Mouse (Mus musculus) MEL (cell line): ENCODE results near the gene Taf11. TPM values are rescaled to one million over a fixed set of nuclear protein-coding genes. Genes with fewer than 3 reads are reported as not detected.
A peak's percentile ranks its signal among the peaks of the same experiment; 100 is the strongest.

Experiments
- DNase-seq: peaks from one replicate; pipeline ENCODE4 v3.0.0; 2011; ENCODE audit warnings: low read depth, low spot score
- H3K27ac ChIP-seq: 2 replicates; pipeline ENCODE4 v1.5.1; 2012; ENCODE audit warnings: low read depth, mild to moderate bottlenecking, control low read depth, low read length, moderate library complexity; ENCODE audit not compliant: control insufficient read depth
- H3K27me3 ChIP-seq, 2 experiments: fragments of 150-350 bp in 1 of 2; sonication (generic) in 1 of 2; 2 replicates each; pipeline ENCODE4 v1.6.1; 2012; ENCODE audit warnings: low read length in 2 of 2, mild to moderate bottlenecking in 2 of 2, improper control_type of control experiment in 1 of 2, moderate library complexity in 1 of 2; ENCODE audit not compliant: insufficient read depth in 2 of 2, control insufficient read depth in 1 of 2
- H3K36me3 ChIP-seq, 2 experiments: 2 replicates each; pipeline ENCODE4 v1.6.1; 2012 to 2014; ENCODE audit warnings: low read length in 2 of 2, improper control_type of control experiment in 1 of 2, inconsistent platforms in 1 of 2, mild to moderate bottlenecking in 1 of 2; ENCODE audit not compliant: insufficient read depth in 2 of 2, control insufficient read depth in 1 of 2
- H3K4me1 ChIP-seq, 2 experiments: fragments of 150-350 bp in 1 of 2; sonication (generic) in 1 of 2; 2 replicates each; pipeline ENCODE4 v1.6.1; 2012; ENCODE audit warnings: low read length in 2 of 2, improper control_type of control experiment in 1 of 2, mild to moderate bottlenecking in 1 of 2; ENCODE audit not compliant: insufficient read depth in 2 of 2, control insufficient read depth in 1 of 2
- H3K4me3 ChIP-seq, 2 experiments: fragments of 150-350 bp in 1 of 2; sonication (generic) in 1 of 2; 2 replicates each; pipeline ENCODE4 v1.5.1; 2012; ENCODE audit warnings: low read depth in 2 of 2, low read length in 2 of 2, mild to moderate bottlenecking in 2 of 2, moderate library complexity in 2 of 2, control low read depth in 1 of 2, improper control_type of control experiment in 1 of 2; ENCODE audit not compliant: control insufficient read depth in 1 of 2, insufficient read depth in 1 of 2
- H3K79me2 ChIP-seq: 2 replicates; pipeline ENCODE4 v1.6.1; 2012; ENCODE audit warnings: mild to moderate bottlenecking, low read length, moderate library complexity; ENCODE audit not compliant: control insufficient read depth, poor library complexity, insufficient read depth
- H3K9ac ChIP-seq: 2 replicates; pipeline ENCODE4 v1.6.1; 2012; ENCODE audit warnings: low read depth, mild to moderate bottlenecking, control low read depth, low read length, moderate library complexity; ENCODE audit not compliant: control insufficient read depth, poor library complexity, severe bottlenecking
- H3K9me3 ChIP-seq: fragments of 150-350 bp; sonication (generic); replicated peaks from 2 replicates; pipeline ENCODE4 v1.6.1; 2012; ENCODE audit warnings: mild to moderate bottlenecking, low read length, improper control_type of control experiment, moderate library complexity; ENCODE audit not compliant: insufficient read depth
- BHLHE40 ChIP-seq: IDR thresholded peaks from 2 replicates; pipeline ENCODE4 v1.6.1; 2012; ENCODE audit warnings: low read depth, mild to moderate bottlenecking, inconsistent platforms, low read length, improper control_type of control experiment, borderline replicate concordance
- CHD1 ChIP-seq: IDR thresholded peaks from 2 replicates; pipeline ENCODE4 v1.6.1; 2012; ENCODE audit warnings: low read depth, mild to moderate bottlenecking, inconsistent platforms, low read length, improper control_type of control experiment
- CHD2 ChIP-seq: IDR thresholded peaks from 2 replicates; pipeline ENCODE4 v1.6.1; 2011; ENCODE audit warnings: low read length, improper control_type of control experiment
- CTCF ChIP-seq, 3 experiments: IDR thresholded peaks in 2 of 3; conservative IDR thresholded peaks in 1 of 3; 2 replicates each; pipeline ENCODE4 v1.5.1; 2011 to 2012; ENCODE audit warnings: low read length in 3 of 3, low read depth in 2 of 3, mild to moderate bottlenecking in 2 of 3, improper control_type of control experiment in 1 of 3, inconsistent platforms in 1 of 3, mixed read lengths in 1 of 3, moderate library complexity in 1 of 3; ENCODE audit not compliant: control insufficient read depth in 1 of 3, insufficient read depth in 1 of 3, poor library complexity in 1 of 3, severe bottlenecking in 1 of 3
- E2F4 ChIP-seq: IDR thresholded peaks from 2 replicates; pipeline ENCODE4 v1.6.1; 2011; ENCODE audit warnings: low read depth, low read length, improper control_type of control experiment, borderline replicate concordance
- ELF1 ChIP-seq: IDR thresholded peaks from 2 replicates; pipeline ENCODE4 v1.6.1; 2014; ENCODE audit warnings: low read depth, mild to moderate bottlenecking, inconsistent platforms, low read length, improper control_type of control experiment, moderate library complexity
- EP300 ChIP-seq, 2 experiments: IDR thresholded peaks; 2 replicates each; pipeline ENCODE4 v1.6.1; 2011; ENCODE audit warnings: improper control_type of control experiment in 2 of 2, low read length in 2 of 2, low read depth in 1 of 2, mild to moderate bottlenecking in 1 of 2
- ETS1 ChIP-seq: IDR thresholded peaks from 2 replicates; pipeline ENCODE4 v1.6.1; 2012; ENCODE audit warnings: low read depth, mild to moderate bottlenecking, inconsistent platforms, low read length, improper control_type of control experiment, moderate library complexity
- GABPA ChIP-seq: IDR thresholded peaks from 2 replicates; pipeline ENCODE4 v1.6.1; 2012; ENCODE audit warnings: low read depth, mild to moderate bottlenecking, inconsistent platforms, low read length, improper control_type of control experiment, moderate library complexity
- GATA1 ChIP-seq: IDR thresholded peaks from 2 replicates; pipeline ENCODE4 v1.6.1; 2011; ENCODE audit warnings: low read depth, low read length, improper control_type of control experiment
- HCFC1 ChIP-seq: IDR thresholded peaks from 2 replicates; pipeline ENCODE4 v1.6.1; 2012; ENCODE audit warnings: low read depth, mild to moderate bottlenecking, inconsistent platforms, low read length, improper control_type of control experiment, moderate library complexity
- JUND ChIP-seq: IDR thresholded peaks from 2 replicates; pipeline ENCODE4 v1.6.1; 2011; ENCODE audit warnings: low read depth, mild to moderate bottlenecking, improper control_type of control experiment, low read length
- KAT2A ChIP-seq: conservative IDR thresholded peaks from 2 replicates; pipeline ENCODE4 v1.6.1; 2012; ENCODE audit warnings: low read depth, low read length, improper control_type of control experiment, inconsistent platforms
- MAFK ChIP-seq: IDR thresholded peaks from 2 replicates; pipeline ENCODE4 v1.6.1; 2011; ENCODE audit warnings: low read depth, mild to moderate bottlenecking, low read length, improper control_type of control experiment, borderline replicate concordance
- MAX ChIP-seq: IDR thresholded peaks from 2 replicates; pipeline ENCODE4 v1.6.1; 2011; ENCODE audit warnings: low read length, improper control_type of control experiment
- MAZ ChIP-seq: IDR thresholded peaks from 2 replicates; pipeline ENCODE4 v1.6.1; 2012; ENCODE audit warnings: low read depth, mild to moderate bottlenecking, inconsistent platforms, low read length, improper control_type of control experiment
- MEF2A ChIP-seq: IDR thresholded peaks from 2 replicates; pipeline ENCODE4 v1.6.1; 2014; ENCODE audit warnings: low read depth, mild to moderate bottlenecking, inconsistent platforms, low read length, improper control_type of control experiment; ENCODE audit not compliant: poor library complexity, insufficient replicate concordance, severe bottlenecking; ENCODE audit errors: extremely low read depth
- MYB ChIP-seq: IDR thresholded peaks from 2 replicates; pipeline ENCODE4 v1.6.1; 2011; ENCODE audit warnings: mild to moderate bottlenecking, low read depth, low read length, improper control_type of control experiment
- MYC ChIP-seq: IDR thresholded peaks from 2 replicates; pipeline ENCODE4 v1.6.1; 2011; ENCODE audit warnings: low read depth, mild to moderate bottlenecking, low read length, improper control_type of control experiment, moderate library complexity
- NELFE ChIP-seq: IDR thresholded peaks from 2 replicates; pipeline ENCODE4 v1.6.1; 2011; ENCODE audit warnings: low read depth, low read length, improper control_type of control experiment
- NRF1 ChIP-seq: IDR thresholded peaks from 2 replicates; pipeline ENCODE4 v1.6.1; 2014; ENCODE audit warnings: low read depth, mild to moderate bottlenecking, inconsistent platforms, low read length, improper control_type of control experiment, moderate library complexity; ENCODE audit not compliant: poor library complexity, insufficient read depth, severe bottlenecking
- POLR2A ChIP-seq, 2 experiments: IDR thresholded peaks; 2 replicates each; pipeline ENCODE4 v1.6.1; 2011 to 2012; ENCODE audit warnings: low read length in 2 of 2, mild to moderate bottlenecking in 2 of 2, control low read depth in 1 of 2, improper control_type of control experiment in 1 of 2, low read depth in 1 of 2, moderate library complexity in 1 of 2; ENCODE audit not compliant: control insufficient read depth in 1 of 2, insufficient read depth in 1 of 2, poor library complexity in 1 of 2
- POLR2AphosphoS2 ChIP-seq: IDR thresholded peaks from 2 replicates; pipeline ENCODE4 v1.6.1; 2011; ENCODE audit warnings: low read length, improper control_type of control experiment
- POLR2AphosphoS5 ChIP-seq: IDR thresholded peaks from 2 replicates; pipeline ENCODE4 v1.6.1; 2012; ENCODE audit warnings: low read depth, borderline replicate concordance, mild to moderate bottlenecking, inconsistent platforms, low read length, moderate library complexity, mixed read lengths
- RAD21 ChIP-seq: IDR thresholded peaks from 2 replicates; pipeline ENCODE4 v1.6.1; 2011; ENCODE audit warnings: mild to moderate bottlenecking, low read depth, low read length, improper control_type of control experiment
- SIN3A ChIP-seq: IDR thresholded peaks from 2 replicates; pipeline ENCODE4 v1.6.1; 2012; ENCODE audit warnings: low read length, improper control_type of control experiment, inconsistent platforms
- SMC3 ChIP-seq: IDR thresholded peaks from 2 replicates; pipeline ENCODE4 v1.6.1; 2011; ENCODE audit warnings: low read depth, low read length, improper control_type of control experiment
- TAL1 ChIP-seq: IDR thresholded peaks from 2 replicates; pipeline ENCODE4 v1.6.1; 2012; ENCODE audit warnings: mild to moderate bottlenecking, inconsistent platforms, low read length, moderate library complexity, mixed read lengths
- TBP ChIP-seq: IDR thresholded peaks from 2 replicates; pipeline ENCODE4 v1.8.0; 2011; ENCODE audit warnings: low read depth, low read length, improper control_type of control experiment
- UBTF ChIP-seq: IDR thresholded peaks from 2 replicates; pipeline ENCODE4 v1.6.1; 2012; ENCODE audit warnings: low read depth, mild to moderate bottlenecking, inconsistent platforms, low read length, improper control_type of control experiment, moderate library complexity, borderline replicate concordance; ENCODE audit not compliant: insufficient read depth
- USF1 ChIP-seq: IDR thresholded peaks from 2 replicates; pipeline ENCODE4 v1.6.1; 2014; ENCODE audit warnings: low read depth, mild to moderate bottlenecking, inconsistent platforms, low read length, improper control_type of control experiment, moderate library complexity
- USF2 ChIP-seq, 2 experiments: IDR thresholded peaks; 2 replicates each; pipeline ENCODE4 v1.6.1; 2011 to 2012; ENCODE audit warnings: improper control_type of control experiment in 2 of 2, low read length in 2 of 2, borderline replicate concordance in 1 of 2, inconsistent platforms in 1 of 2, low read depth in 1 of 2, mild to moderate bottlenecking in 1 of 2; ENCODE audit not compliant: insufficient read depth in 1 of 2
- ZC3H11A ChIP-seq: IDR thresholded peaks from 2 replicates; pipeline ENCODE4 v1.6.1; 2012; ENCODE audit warnings: low read depth, mild to moderate bottlenecking, inconsistent platforms, low read length, improper control_type of control experiment
- ZMIZ1 ChIP-seq: IDR thresholded peaks from 2 replicates; pipeline ENCODE4 v1.6.1; 2012; ENCODE audit warnings: low read depth, mild to moderate bottlenecking, inconsistent platforms, low read length, improper control_type of control experiment, moderate library complexity
- ZNF384 ChIP-seq: IDR thresholded peaks from 2 replicates; pipeline ENCODE4 v1.6.1; 2012; ENCODE audit warnings: low read depth, mild to moderate bottlenecking, inconsistent platforms, low read length, improper control_type of control experiment
- polyA plus RNA-seq, 2 experiments: library from polyadenylated mRNA; stranded (reverse) in 1 of 2; unstranded in 1 of 2; fragments of >175 nt in 1 of 2; fragments of >200 nt in 1 of 2; gene quantifications; 2 replicates each; pipeline versions ENCODE4 v1.2.1 to v1.2.4; 2012; ENCODE audit warnings: low replicate concordance in 2 of 2, low read depth in 1 of 2; ENCODE audit not compliant: insufficient read length in 2 of 2, insufficient read depth in 1 of 2, missing spikeins in 1 of 2
- total RNA-seq: library from RNA; depleted of rRNA; stranded (reverse); fragments of 300-350 nt; gene quantifications from 2 replicates; pipeline ENCODE4 v1.2.3, GENCODE M21; 2012

The Taf11 gene
- total and polyA plus RNA-seq, 3 experiments, result 45.7 to 77.8 TPM; not detected in 1

GRCm38 (mm10) chr17:27857649-27858475 lies 51.8 kb downstream of the Taf11 start:
- H3K27ac ChIP-seq, result peak overlapping the region; percentile 82
- no peaks in the 10 kb centered on the region for H3K9me3 ChIP-seq
- H3K4me1 ChIP-seq, result peaks cover 16 to 23% of the 10 kb centered on the region in 2 experiments
- H3K9ac ChIP-seq, result peak overlapping the region; percentile 86
- peak; percentile 89 for DNase-seq
- H3K79me2 ChIP-seq, result peaks cover 60% of the 10 kb centered on the region
- H3K36me3 ChIP-seq, result peaks cover 2 to 19% of the 10 kb centered on the region in 2 experiments
- peak overlapping the region; percentile 75 to 97 for H3K4me3 ChIP-seq
- H3K27me3 ChIP-seq, result no peaks in the 10 kb centered on the region
- TF ChIP-seq USF1 (no peak), MYB (no peak), TAL1 (peak; percentile 43; the same call in 1 of the 2 replicates), CHD1 (peak; percentile 13; the same call in 1 of the 2 replicates), POLR2AphosphoS2 (peak; percentile 46; the same call in 1 of the 2 replicates), E2F4 (no peak), POLR2AphosphoS5 (no peak), USF2 (IDR thresholded peaks at IDR 0.05; ENCODE audit: borderline replicate concordance in 1 of 2, insufficient read depth in 1 of 2, low read depth in 1 of 2, low read length in 2 of 2) (no peak), POLR2A (IDR thresholded peaks at IDR 0.05; ENCODE audit: control insufficient read depth in 1 of 2, insufficient read depth in 1 of 2, low read depth in 1 of 2, low read length in 2 of 2, poor library complexity in 1 of 2) (peak; percentile 6 to 52; a peak in 1 of 4 replicates), EP300 (IDR thresholded peaks at IDR 0.05; ENCODE audit: low read depth in 1 of 2, low read length in 2 of 2) (peak in 1 of 2 experiments; percentile 72), ZC3H11A (no peak), MAFK (no peak), NELFE (no peak), GATA1 (peak; percentile 77), HCFC1 (no peak), MEF2A (no peak), ZMIZ1 (no peak; the same call in 1 of the 2 replicates), CTCF (IDR thresholded peaks at IDR 0.05 in 2 of 3, conservative IDR thresholded peaks at IDR 0.05 in 1 of 3; ENCODE audit: control insufficient read depth in 1 of 3, insufficient read depth in 1 of 3, low read depth in 2 of 3, low read length in 3 of 3, poor library complexity in 1 of 3, severe bottlenecking in 1 of 3) (no peak), GABPA (no peak), MAZ (0 out of 2 replicates have a peak, but pooled peaks have one; percentile 40), MYC (peak; percentile 74; the same call in 1 of the 2 replicates), BHLHE40 (no peak), TBP (no peak), ZNF384 (no peak), CHD2 (no peak), UBTF (no peak), MAX (peak; percentile 65), KAT2A (no peak), JUND (no peak), RAD21 (no peak), ELF1 (peak; percentile 62; the same call in 1 of the 2 replicates), ETS1 (peak; percentile 88), SIN3A (peak; percentile 82), SMC3 (no peak), NRF1 (no peak)
